Mouse (Mus musculus) limb, embryonic 14.5 days (tissue): ENCODE results near the gene Aprt. TPM values are rescaled to one million over a fixed set of nuclear protein-coding genes. Genes with fewer than 3 reads are reported as not detected.

Source experiments
- ATAC-seq: fragments of 200-750 bp; cut with Nextera tagmentation; 2 replicates; pipeline ENCODE4 v1.8.0; 2017; ENCODE audit warnings: low read depth, moderate number of reproducible peaks, moderate TSS enrichment; ENCODE audit not compliant: low FRiP score
- DNase-seq: peaks from one replicate; pipeline ENCODE4 v3.0.0-alpha.2; 2015; ENCODE audit warnings: low spot score
- H3K27ac ChIP-seq: fragments of 300-500 bp; sonication (generic); replicated peaks from 2 replicates; pipeline ENCODE4 v1.5.1; 2014; ENCODE audit warnings: low read depth, mild to moderate bottlenecking, low read length, moderate library complexity, mixed read lengths
- H3K27me3 ChIP-seq: fragments of 300-500 bp; sonication (generic); 2 replicates; pipeline ENCODE4 v1.6.1; 2014; ENCODE audit warnings: low read length, mixed read lengths; ENCODE audit not compliant: control insufficient read depth, insufficient read depth
- H3K36me3 ChIP-seq: fragments of 300-500 bp; sonication (generic); 2 replicates; pipeline ENCODE4 v1.6.1; 2014; ENCODE audit warnings: mild to moderate bottlenecking, low read length, moderate library complexity, mixed read lengths; ENCODE audit not compliant: control insufficient read depth, insufficient read depth
- H3K4me1 ChIP-seq: fragments of 300-500 bp; sonication (generic); 2 replicates; pipeline ENCODE4 v1.6.1; 2014; ENCODE audit warnings: antibody characterized with exemption, low read length, mixed read lengths; ENCODE audit not compliant: control insufficient read depth, insufficient read depth
- H3K4me2 ChIP-seq: fragments of 300-500 bp; sonication (generic); replicated peaks from 2 replicates; pipeline ENCODE4 v1.6.1; 2014; ENCODE audit warnings: low read depth, mild to moderate bottlenecking, low read length, moderate library complexity; ENCODE audit not compliant: severe bottlenecking
- H3K4me3 ChIP-seq: fragments of 300-500 bp; sonication (generic); replicated peaks from 2 replicates; pipeline ENCODE4 v1.5.1; 2014; ENCODE audit warnings: low read length
- H3K9ac ChIP-seq: fragments of 300-500 bp; sonication (generic); 2 replicates; pipeline ENCODE4 v1.6.1; 2014; ENCODE audit warnings: mild to moderate bottlenecking, low read depth, low read length, moderate library complexity; ENCODE audit not compliant: severe bottlenecking
- H3K9me3 ChIP-seq: fragments of 300-500 bp; sonication (generic); 2 replicates; pipeline ENCODE4 v1.6.1; 2016; ENCODE audit warnings: low read length; ENCODE audit not compliant: control insufficient read depth
- POLR2A ChIP-seq: fragments of 200-500 bp; IDR thresholded peaks from 2 replicates; pipeline ENCODE4 v1.8.0; 2012; ENCODE audit warnings: inconsistent platforms, mild to moderate bottlenecking, moderate library complexity, borderline replicate concordance; ENCODE audit not compliant: insufficient read depth, insufficient read length; ENCODE audit errors: extremely low read depth
- WGBS: fragments of 180-500 bp; shearing (Covaris S2); extraction: QIAGEN DNeasy Blood & Tissue Kit; methylation state at CpG from one replicate; pipeline ENCODE4 v1.1.7; 2014; 5-methylcytosine and 5-hydroxymethylcytosine counted together
- microRNA-seq: library from miRNA; unstranded; fragments of <30 nt; microRNA quantifications from one replicate; pipeline ENCODE4, GENCODE M21; 2016
- polyA plus RNA-seq, 2 experiments: library from polyadenylated mRNA; depleted of rRNA in 1 of 2; stranded (reverse) in 1 of 2; unstranded in 1 of 2; fragments of >200 nt; fragmentation: Nextera tagmentation in 1 of 2; extraction: Ambion mirVana in 1 of 2; gene quantifications; 2 replicates each; pipeline versions ENCODE4 v1.2.1 to v1.2.3; 2012 to 2014

Gene Aprt
- polyA plus RNA-seq, 2 experiments: 199 to 348 TPM

DNA sequence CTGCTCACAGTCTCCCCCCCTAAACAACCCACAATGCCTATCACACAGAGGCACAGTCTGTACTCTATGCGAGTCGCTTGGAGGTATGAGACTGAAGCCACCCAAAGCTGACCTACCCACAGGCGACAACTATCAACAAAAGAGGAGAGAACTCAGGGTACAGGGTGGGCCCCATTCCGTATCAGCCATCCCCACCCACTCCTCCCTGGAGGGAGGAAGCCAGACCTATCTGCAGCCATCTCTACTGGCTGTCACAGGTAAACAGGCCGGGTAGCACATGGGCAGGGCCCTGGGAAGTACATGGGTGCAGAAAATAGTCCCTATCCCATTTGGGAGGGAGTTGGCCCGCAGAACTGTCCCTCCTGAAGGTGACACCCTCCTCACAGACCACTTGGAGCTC is 51.7 kb downstream of the Aprt start:
- Histone ChIP-seq H3K9me3 (no peaks in the 10 kb centered on the region), H3K27me3 (no peaks in the 10 kb centered on the region), H3K4me2 (no peak overlapping the region), H3K9ac (no peak overlapping the region), H3K4me3 (no peak overlapping the region), H3K27ac (no peak overlapping the region), H3K36me3 (no peaks in the 10 kb centered on the region), H3K4me1 (peaks cover 33% of the 10 kb centered on the region)
- no peak for ATAC-seq
- WGBS: 79% methylated on average over 6 of the region's 6 CpGs
- TF ChIP-seq POLR2A: no peak
- DNase-seq: no peak

Small RNA genes lying within 50 kb of the gene (microRNA-seq; reads per million reads assigned to microRNA genes)
- not detected for gene Mir6396

Other genes starting within 250 kb of the Aprt start
- 1.7 and 3.2 TPM in 2 replicates for gene Trhr2, start 216.2 kb downstream of the Aprt start, polyA plus RNA-seq (2012; rRNA removed)
- gene Trhr2, start 216.2 kb downstream of the Aprt start, polyA plus RNA-seq (2014; fragmentation: Nextera tagmentation; extraction: Ambion mirVana): 0.25 TPM in 1 of 2 replicates, not detected in the other
- 50.9 and 58.1 TPM in 2 replicates for gene Zc3h18, start 200.3 kb downstream of the Aprt start, polyA plus RNA-seq (2012; rRNA removed)
- gene Zc3h18, start 200.3 kb downstream of the Aprt start, polyA plus RNA-seq (2014; fragmentation: Nextera tagmentation; extraction: Ambion mirVana): 31.3 and 38.5 TPM in 2 replicates
- gene Il17c, start 154.9 kb downstream of the Aprt start, polyA plus RNA-seq (2012; rRNA removed): 0.49 and 0.92 TPM in 2 replicates
- gene Il17c, start 154.9 kb downstream of the Aprt start, polyA plus RNA-seq (2014; fragmentation: Nextera tagmentation; extraction: Ambion mirVana): not detected in 2 replicates
- 108 and 131 TPM in 2 replicates for gene Cyba, start 144.0 kb downstream of the Aprt start, polyA plus RNA-seq (2012; rRNA removed)
- gene Cyba, start 144.0 kb downstream of the Aprt start, polyA plus RNA-seq (2014; fragmentation: Nextera tagmentation; extraction: Ambion mirVana): 183 and 188 TPM in 2 replicates
- gene Mvd, start 133.5 kb downstream of the Aprt start, polyA plus RNA-seq (2012; rRNA removed): 42.3 and 50.1 TPM in 2 replicates
- 30.9 and 38.2 TPM in 2 replicates for gene Mvd, start 133.5 kb downstream of the Aprt start, polyA plus RNA-seq (2014; fragmentation: Nextera tagmentation; extraction: Ambion mirVana)
- 2.1 and 2.5 TPM in 2 replicates for gene Snai3, start 116.2 kb downstream of the Aprt start, polyA plus RNA-seq (2012; rRNA removed)
- 1.2 and 2.1 TPM in 2 replicates for gene Snai3, start 116.2 kb downstream of the Aprt start, polyA plus RNA-seq (2014; fragmentation: Nextera tagmentation; extraction: Ambion mirVana)
- gene Rnf166, start 100.8 kb downstream of the Aprt start, polyA plus RNA-seq (2012; rRNA removed): 80.1 and 103 TPM in 2 replicates
- 47.0 and 49.5 TPM in 2 replicates for gene Rnf166, start 100.8 kb downstream of the Aprt start, polyA plus RNA-seq (2014; fragmentation: Nextera tagmentation; extraction: Ambion mirVana)
- gene Ctu2, start 100.8 kb downstream of the Aprt start, polyA plus RNA-seq (2012; rRNA removed): 57.1 and 59.5 TPM in 2 replicates
- gene Ctu2, start 100.8 kb downstream of the Aprt start, polyA plus RNA-seq (2014; fragmentation: Nextera tagmentation; extraction: Ambion mirVana): 49.5 and 64.3 TPM in 2 replicates
- 93.3 and 120 TPM in 2 replicates for gene Piezo1, start 25.6 kb downstream of the Aprt start, polyA plus RNA-seq (2012; rRNA removed)
- gene Piezo1, start 25.6 kb downstream of the Aprt start, polyA plus RNA-seq (2014; fragmentation: Nextera tagmentation; extraction: Ambion mirVana): 20.4 and 20.7 TPM in 2 replicates
- gene Cdt1, start 8.9 kb downstream of the Aprt start, polyA plus RNA-seq (2012; rRNA removed): 79.0 and 103 TPM in 2 replicates
- gene Cdt1, start 8.9 kb downstream of the Aprt start, polyA plus RNA-seq (2014; fragmentation: Nextera tagmentation; extraction: Ambion mirVana): 34.0 and 34.2 TPM in 2 replicates
- gene Galns, start 34.6 kb upstream of the Aprt start, polyA plus RNA-seq (2012; rRNA removed): 14.7 and 17.1 TPM in 2 replicates
- 12.0 and 12.7 TPM in 2 replicates for gene Galns, start 34.6 kb upstream of the Aprt start, polyA plus RNA-seq (2014; fragmentation: Nextera tagmentation; extraction: Ambion mirVana)
- gene Trappc2l, start 34.7 kb upstream of the Aprt start, polyA plus RNA-seq (2012; rRNA removed): 96.8 and 129 TPM in 2 replicates
- gene Trappc2l, start 34.7 kb upstream of the Aprt start, polyA plus RNA-seq (2014; fragmentation: Nextera tagmentation; extraction: Ambion mirVana): 70.2 and 70.5 TPM in 2 replicates
- 0.05 TPM in 1 of 2 replicates, not detected in the other for gene Pabpn1l, start 45.8 kb upstream of the Aprt start, polyA plus RNA-seq (2012; rRNA removed)
- gene Pabpn1l, start 45.8 kb upstream of the Aprt start, polyA plus RNA-seq (2014; fragmentation: Nextera tagmentation; extraction: Ambion mirVana): not detected in 2 replicates
- 6.1 and 7.2 TPM in 2 replicates for gene Cbfa2t3, start 122.2 kb upstream of the Aprt start, polyA plus RNA-seq (2012; rRNA removed)
- gene Cbfa2t3, start 122.2 kb upstream of the Aprt start, polyA plus RNA-seq (2014; fragmentation: Nextera tagmentation; extraction: Ambion mirVana): 6.0 and 6.1 TPM in 2 replicates
- gene Acsf3, start 198.6 kb upstream of the Aprt start, polyA plus RNA-seq (2012; rRNA removed): 19.1 and 20.3 TPM in 2 replicates
- 15.4 and 19.4 TPM in 2 replicates for gene Acsf3, start 198.6 kb upstream of the Aprt start, polyA plus RNA-seq (2014; fragmentation: Nextera tagmentation; extraction: Ambion mirVana)